Mouse (Mus musculus) embryonic facial prominence, embryonic 13.5 days (tissue): ENCODE data around the gene Gspt1. TPM values are rescaled to one million over a fixed set of nuclear protein-coding genes. Genes with fewer than 3 reads are reported as not detected.
"Not testable (repeated sequence)": the region's sequence is repeated elsewhere in the genome, so short reads cannot be mapped to it uniquely, and the experiment has no call there.

ENCODE experiments used
- ATAC-seq: fragments of 200-750 bp; cut with Nextera tagmentation; 2 replicates; pipeline ENCODE4 v1.8.0; 2017; ENCODE audit warnings: low read depth; ENCODE audit not compliant: insufficient number of reproducible peaks, insufficient read depth, low FRiP score, low TSS enrichment
- H3K27ac ChIP-seq: fragments of 300-500 bp; sonication (generic); 2 replicates; pipeline ENCODE4 v1.5.1; 2015; ENCODE audit warnings: moderate library complexity, mild to moderate bottlenecking, inconsistent platforms
- H3K27me3 ChIP-seq: fragments of 300-500 bp; sonication (generic); 2 replicates; pipeline ENCODE4 v1.6.1; 2015; ENCODE audit warnings: mild to moderate bottlenecking, inconsistent platforms
- H3K36me3 ChIP-seq: fragments of 300-500 bp; sonication (generic); 2 replicates; pipeline ENCODE4 v1.6.1; 2015; ENCODE audit warnings: mild to moderate bottlenecking, inconsistent platforms
- H3K4me1 ChIP-seq: fragments of 300-500 bp; sonication (generic); 2 replicates; pipeline ENCODE4 v1.6.1; 2015; ENCODE audit warnings: inconsistent platforms
- H3K4me2 ChIP-seq: fragments of 300-500 bp; sonication (generic); 2 replicates; pipeline ENCODE4 v1.6.1; 2015; ENCODE audit warnings: moderate library complexity, mild to moderate bottlenecking, inconsistent platforms
- H3K4me3 ChIP-seq: fragments of 300-500 bp; sonication (generic); 2 replicates; pipeline ENCODE4 v1.5.1; 2015; ENCODE audit warnings: mild to moderate bottlenecking, inconsistent platforms
- H3K9ac ChIP-seq: fragments of 300-500 bp; sonication (generic); 2 replicates; pipeline ENCODE4 v1.6.1; 2015; ENCODE audit warnings: mild to moderate bottlenecking, inconsistent platforms
- H3K9me3 ChIP-seq: fragments of 300-500 bp; sonication (generic); 2 replicates; pipeline ENCODE4 v1.6.1; 2016; ENCODE audit warnings: inconsistent platforms
- WGBS: fragments of 180-500 bp; shearing (Covaris S2); methylation state at CpG from one replicate; pipeline ENCODE4 v1.1.7; 2015; ENCODE audit warnings: mixed read lengths; 5-methylcytosine and 5-hydroxymethylcytosine counted together
- polyA plus RNA-seq: library from polyadenylated mRNA; unstranded; fragments of >200 nt; fragmentation: Nextera tagmentation; extraction: Ambion mirVana; gene quantifications from 2 replicates; pipeline ENCODE4 v1.2.1, GENCODE M21; 2015

Gene Gspt1
- polyA plus RNA-seq: 75.4 and 80.1 TPM in 2 replicates

DNA sequence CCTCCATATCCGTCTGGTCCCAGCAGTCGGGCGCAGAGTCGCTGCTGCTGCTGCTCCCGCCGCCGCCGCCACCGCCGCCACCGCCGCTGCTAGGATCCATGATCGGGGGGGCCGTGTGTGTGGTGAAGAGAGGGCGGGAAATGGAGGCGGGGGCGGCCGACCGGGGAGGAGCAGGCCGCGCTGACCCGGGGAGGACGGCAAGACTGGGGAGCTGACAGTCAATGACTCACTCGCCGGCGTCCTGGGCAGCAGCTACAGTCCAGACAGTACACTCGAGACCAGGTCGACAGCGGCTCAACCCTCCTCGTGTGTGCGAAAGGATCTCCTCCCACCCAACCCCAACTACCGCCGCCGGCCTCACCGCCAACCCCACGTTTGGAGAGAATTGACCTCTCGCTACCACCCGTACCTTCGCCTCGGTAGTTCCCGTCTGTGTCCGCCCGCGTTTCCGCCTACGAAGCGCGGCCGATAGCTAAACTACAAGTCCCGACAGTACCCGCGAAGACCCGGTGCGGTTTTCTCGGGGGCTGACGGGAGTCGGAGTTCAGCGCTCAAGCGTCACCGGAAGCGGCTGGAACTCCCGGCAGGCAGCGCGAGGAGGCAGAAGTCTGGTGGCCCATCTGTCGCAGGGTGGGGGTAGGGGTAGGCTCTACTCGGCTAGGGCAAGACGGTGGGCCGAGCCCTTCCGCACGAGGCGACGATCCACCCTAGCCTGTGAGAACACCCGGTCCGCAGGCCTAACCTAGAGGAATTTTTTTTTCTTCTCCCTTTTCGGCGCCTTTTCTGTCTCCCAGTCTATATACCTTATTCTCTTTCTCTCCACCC lies at the start of gene Gspt1:
TSS of gene Gspt1 (minus strand) at position 428 of the 825 bp plus-strand sequence.
- H3K4me1 ChIP-seq: peaks cover 17% of the 10 kb centered on the region
- peak within 1 kb of the TSS; percentile 98 for H3K4me3 ChIP-seq
- WGBS: under 1% methylated on average over 67 of the region's 76 CpGs
- no peaks in the 10 kb centered on the region for H3K9me3 ChIP-seq
- peak within 1 kb of the TSS; percentile 71 for H3K4me2 ChIP-seq
- H3K9ac ChIP-seq: peak within 1 kb of the TSS; percentile 96
- H3K27ac ChIP-seq: peak within 1 kb of the TSS; percentile 94
- ATAC-seq: peak; percentile 97
- no peaks in the 10 kb centered on the region for H3K27me3 ChIP-seq
- no peaks in the 10 kb centered on the region for H3K36me3 ChIP-seq

- Histone ChIP-seq H3K36me3 (no peaks in the 10 kb centered on the region), H3K27ac (no peak overlapping the region), H3K9ac (no peak overlapping the region), H3K4me1 (no peaks in the 10 kb centered on the region), H3K4me2 (no peak overlapping the region), H3K27me3 (no peaks in the 10 kb centered on the region), H3K4me3 (no peak overlapping the region), H3K9me3 (no peaks in the 10 kb centered on the region)
- ATAC-seq: no peak
Measured at GRCm38 (mm10) chr16:11303741-11304140, 49.6 kb upstream of the Gspt1 start.

- H3K9me3 ChIP-seq, ATAC-seq, H3K4me1 ChIP-seq, H3K27ac ChIP-seq, H3K36me3 ChIP-seq, H3K27me3 ChIP-seq, H3K4me2 ChIP-seq, H3K9ac ChIP-seq, H3K4me3 ChIP-seq: not testable (repeated sequence)
- WGBS: 70% methylated on average over 1 of the region's 1 CpGs
Measured at GRCm38 (mm10) chr16:11297700-11298099, 43.6 kb upstream of the Gspt1 start.

DNA sequence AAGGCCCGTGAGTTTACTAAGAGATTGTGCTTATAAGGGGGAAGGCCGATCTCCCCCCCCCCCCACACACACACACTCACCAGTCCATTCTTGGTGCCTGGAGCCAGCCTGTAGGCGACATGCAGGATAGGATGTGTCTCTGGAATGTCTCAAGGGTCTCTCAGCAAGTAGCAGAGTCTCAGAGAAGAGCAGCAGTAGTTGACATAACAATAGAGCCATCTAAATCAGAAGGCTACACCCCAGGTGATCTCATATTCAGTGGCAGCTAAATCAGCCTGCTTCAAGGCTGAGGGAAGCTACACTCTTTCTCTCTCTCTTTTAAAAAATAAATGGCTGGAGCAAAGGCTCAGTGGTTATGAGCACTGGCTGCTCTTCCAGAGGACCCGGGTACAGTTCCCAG lies 41.5 kb upstream of the Gspt1 start:
- not testable (repeated sequence) for H3K4me2 ChIP-seq, H3K4me3 ChIP-seq, H3K9me3 ChIP-seq, H3K9ac ChIP-seq, H3K27ac ChIP-seq, H3K36me3 ChIP-seq, ATAC-seq, H3K4me1 ChIP-seq, H3K27me3 ChIP-seq
- WGBS: 68% methylated on average over 4 of the region's 4 CpGs

- ATAC-seq, H3K27ac ChIP-seq, H3K9ac ChIP-seq, H3K4me2 ChIP-seq, H3K4me1 ChIP-seq, H3K9me3 ChIP-seq, H3K36me3 ChIP-seq, H3K27me3 ChIP-seq, H3K4me3 ChIP-seq: not testable (repeated sequence)
- WGBS: 93% methylated on average over 8 of the region's 8 CpGs
Measured at GRCm38 (mm10) chr16:11288873-11289272, 34.7 kb upstream of the Gspt1 start.

GRCm38 (mm10) chr16:11285949-11286348 lies 31.8 kb upstream of the Gspt1 start:
- ATAC-seq: no peak
- Histone ChIP-seq H3K4me3 (no peak overlapping the region), H3K27ac (no peak overlapping the region), H3K27me3 (no peaks in the 10 kb centered on the region), H3K4me2 (no peak overlapping the region), H3K9ac (no peak overlapping the region), H3K9me3 (no peaks in the 10 kb centered on the region; the same call in 1 of the 2 replicates), H3K36me3 (no peaks in the 10 kb centered on the region), H3K4me1 (no peaks in the 10 kb centered on the region)
- 87% methylated on average over 2 of the region's 2 CpGs for WGBS

DNA sequence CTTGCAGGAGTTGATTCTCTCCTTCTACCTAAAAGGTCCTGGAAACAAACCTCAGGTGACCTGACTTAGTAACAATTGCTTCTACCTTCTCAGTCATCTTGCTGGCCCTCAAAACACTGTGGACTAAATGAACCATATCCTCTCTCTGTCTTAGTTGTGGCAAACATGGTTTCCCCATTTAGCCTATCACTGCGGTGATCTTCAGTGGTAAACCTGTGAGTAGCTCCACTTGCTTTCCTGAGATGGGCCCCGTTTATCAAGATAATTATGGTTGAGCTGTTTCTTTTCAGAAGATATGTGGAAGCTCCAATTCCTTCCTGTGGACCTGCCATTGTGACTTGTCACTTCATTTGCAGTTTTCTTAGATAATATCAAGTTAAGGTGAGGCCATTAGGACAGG lies 30.8 kb upstream of the Gspt1 start:
- Histone ChIP-seq H3K27ac (no peak overlapping the region), H3K36me3 (no peaks in the 10 kb centered on the region), H3K4me1 (no peaks in the 10 kb centered on the region), H3K9ac (no peak overlapping the region), H3K4me3 (no peak overlapping the region), H3K4me2 (no peak overlapping the region), H3K27me3 (no peaks in the 10 kb centered on the region), H3K9me3 (no peaks in the 10 kb centered on the region; the same call in 1 of the 2 replicates)
- 85% methylated on average over 2 of the region's 2 CpGs for WGBS
- ATAC-seq: no peak

GRCm38 (mm10) chr16:11282655-11283232 lies 28.6 kb upstream of the Gspt1 start:
- no peaks in the 10 kb centered on the region for H3K36me3 ChIP-seq
- H3K4me1 ChIP-seq: no peaks in the 10 kb centered on the region
- H3K4me3 ChIP-seq: no peak overlapping the region
- WGBS: 85% methylated on average over 5 of the region's 5 CpGs
- no peaks in the 10 kb centered on the region for H3K9me3 ChIP-seq
- H3K27me3 ChIP-seq: no peaks in the 10 kb centered on the region
- no peak overlapping the region for H3K27ac ChIP-seq
- no peak overlapping the region for H3K4me2 ChIP-seq
- H3K9ac ChIP-seq: no peak overlapping the region
- no peak for ATAC-seq

DNA sequence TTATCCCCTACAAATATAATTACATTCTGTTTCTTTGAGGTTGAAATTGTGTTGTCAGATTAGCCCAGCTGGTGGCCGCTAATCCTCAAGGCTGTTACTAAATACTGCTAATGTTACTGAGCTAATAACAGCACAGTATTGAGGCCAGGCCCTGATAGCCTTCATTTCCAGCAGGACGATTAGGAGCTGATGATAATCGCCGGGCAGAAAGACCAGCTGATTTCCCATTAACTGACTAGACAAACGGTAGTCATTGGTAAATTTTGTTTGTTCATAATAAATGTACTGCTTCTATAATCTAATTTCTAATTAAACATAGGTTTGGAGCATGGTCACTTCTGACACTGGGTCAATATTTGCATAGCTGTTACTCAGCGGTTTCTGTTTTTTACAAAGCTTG lies 24.7 kb upstream of the Gspt1 start:
- Histone ChIP-seq H3K4me1 (no peaks in the 10 kb centered on the region), H3K4me3 (no peak overlapping the region), H3K27me3 (no peaks in the 10 kb centered on the region), H3K36me3 (no peaks in the 10 kb centered on the region), H3K9me3 (no peaks in the 10 kb centered on the region), H3K9ac (no peak overlapping the region), H3K4me2 (no peak overlapping the region), H3K27ac (no peak overlapping the region)
- WGBS: 70% methylated on average over 6 of the region's 6 CpGs
- ATAC-seq: no peak

DNA sequence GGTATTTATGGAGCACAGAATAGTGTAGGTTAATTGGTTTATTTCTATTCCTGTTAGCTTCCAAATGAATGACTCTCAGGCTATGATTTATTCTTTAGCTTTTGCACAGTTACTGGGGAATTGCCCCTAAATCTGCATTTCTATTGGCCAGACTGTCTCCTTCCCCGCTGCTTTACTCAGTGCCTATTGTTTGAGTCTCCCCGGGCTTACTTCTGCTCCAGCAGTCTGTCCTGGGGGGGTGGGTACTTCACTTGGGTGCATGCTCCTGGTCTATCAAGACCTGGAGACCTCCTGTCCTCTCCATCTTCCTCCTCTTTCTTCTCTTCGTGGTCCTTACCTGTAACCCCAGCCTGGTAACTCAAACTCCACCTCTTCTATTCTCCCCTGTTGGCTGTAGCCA lies 22.8 kb upstream of the Gspt1 start:
- 66% methylated on average over 3 of the region's 3 CpGs for WGBS
- H3K27ac ChIP-seq: no peak overlapping the region

GRCm38 (mm10) chr16:11271073-11271472 lies 16.9 kb upstream of the Gspt1 start:
- no peak overlapping the region for H3K9ac ChIP-seq
- no peaks in the 10 kb centered on the region for H3K27me3 ChIP-seq
- no peak overlapping the region for H3K4me3 ChIP-seq
- no peak overlapping the region for H3K4me2 ChIP-seq
- ATAC-seq: no peak
- peaks cover 13% of the 10 kb centered on the region for H3K4me1 ChIP-seq
- H3K36me3 ChIP-seq: no peaks in the 10 kb centered on the region
- H3K27ac ChIP-seq: no peak overlapping the region
- no peaks in the 10 kb centered on the region for H3K9me3 ChIP-seq

More for the DNA sequence above, 22.8 kb upstream of the Gspt1 start:
- H3K4me3 ChIP-seq: no peak overlapping the region
- peaks cover 9% of the 10 kb centered on the region for H3K4me1 ChIP-seq
- no peak overlapping the region for H3K4me2 ChIP-seq
- no peaks in the 10 kb centered on the region for H3K9me3 ChIP-seq
- no peak for ATAC-seq
- no peak overlapping the region for H3K9ac ChIP-seq
- no peaks in the 10 kb centered on the region for H3K27me3 ChIP-seq
- H3K36me3 ChIP-seq: no peaks in the 10 kb centered on the region

DNA sequence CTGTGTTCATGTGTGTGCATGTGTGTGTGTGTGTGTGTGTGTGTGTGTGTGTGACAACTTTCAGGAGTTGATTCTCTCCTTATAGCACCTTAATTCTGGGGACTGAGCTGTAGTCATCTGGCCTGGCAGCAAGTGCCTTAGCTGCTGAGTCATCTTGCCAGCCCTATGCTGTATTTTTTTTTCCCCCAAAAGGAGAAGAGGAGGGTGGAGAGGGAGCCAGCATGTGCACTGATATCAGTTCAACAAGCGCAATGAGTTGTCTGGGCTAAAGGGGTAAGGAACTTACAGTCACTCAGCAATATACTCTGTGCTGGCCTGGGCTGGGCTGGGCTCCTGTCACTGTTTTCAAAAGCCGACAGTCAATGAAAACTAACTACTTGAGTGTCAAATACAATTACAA lies 16.5 kb upstream of the Gspt1 start:
- no peak for ATAC-seq
- no peaks in the 10 kb centered on the region for H3K36me3 ChIP-seq
- no peak overlapping the region for H3K9ac ChIP-seq
- no peaks in the 10 kb centered on the region for H3K27me3 ChIP-seq
- H3K4me3 ChIP-seq: no peak overlapping the region
- H3K9me3 ChIP-seq: no peaks in the 10 kb centered on the region
- H3K4me1 ChIP-seq: peaks cover 13% of the 10 kb centered on the region
- 78% methylated on average over 2 of the region's 2 CpGs for WGBS
- H3K27ac ChIP-seq: no peak overlapping the region
- no peak overlapping the region for H3K4me2 ChIP-seq
